Mouse (Mus musculus): ENCODE data around the gene Nup188. TPM values are rescaled to one million over a fixed set of nuclear protein-coding genes. Genes with fewer than 3 reads are reported as not detected.

Gene Nup188
- total RNA-seq, 1 experiment from 2014 or later = 16.5 TPM

DNA sequence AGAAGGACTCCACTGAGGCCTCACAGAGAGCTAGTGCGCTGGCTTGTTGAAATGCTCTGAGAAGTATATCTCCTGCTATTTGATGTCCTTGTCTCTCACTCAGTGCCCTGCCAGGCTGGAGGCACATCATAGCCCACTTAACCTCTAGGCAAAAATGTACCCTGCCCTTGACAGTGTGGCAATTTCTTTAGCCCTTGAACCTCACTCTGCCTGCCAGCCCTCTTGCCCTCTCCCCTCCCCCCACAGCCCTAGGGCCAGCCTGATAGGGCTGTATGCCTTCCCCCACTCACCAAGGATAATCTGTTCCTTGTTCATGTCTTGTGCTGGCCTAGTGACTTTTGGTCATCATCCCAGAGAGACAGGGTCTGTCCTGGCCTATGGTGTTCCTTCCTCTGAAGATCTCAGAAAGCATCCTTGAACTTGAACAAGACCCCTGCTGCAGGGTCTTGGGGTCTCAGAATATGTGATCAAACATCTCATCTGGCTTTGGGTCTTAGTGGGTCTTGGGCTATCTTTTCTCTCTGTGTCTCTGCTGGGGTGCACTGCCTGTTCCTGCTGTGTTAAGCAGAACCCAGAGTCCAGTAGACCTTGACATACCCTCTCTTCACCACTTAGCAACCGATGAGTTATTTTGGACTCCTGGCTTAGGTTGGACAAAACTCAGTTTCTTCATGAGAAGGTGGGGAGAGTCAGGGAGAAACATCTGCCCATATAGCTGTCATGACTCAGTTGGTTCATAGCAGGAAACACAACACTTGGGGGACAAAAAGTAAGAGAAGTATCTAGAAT, 79.3 kb downstream of the Nup188 start:
- no peak for ATAC-seq (replicated peaks; ENCODE audit: insufficient number of reproducible peaks, low FRiP score, low TSS enrichment, poor library complexity, severe bottlenecking)

GRCm38 (mm10) chr2:30366203-30366602, 80.0 kb downstream of the Nup188 start:
- no peak for ATAC-seq (replicated peaks; ENCODE audit: insufficient number of reproducible peaks, low FRiP score, low TSS enrichment, poor library complexity, severe bottlenecking)

DNA sequence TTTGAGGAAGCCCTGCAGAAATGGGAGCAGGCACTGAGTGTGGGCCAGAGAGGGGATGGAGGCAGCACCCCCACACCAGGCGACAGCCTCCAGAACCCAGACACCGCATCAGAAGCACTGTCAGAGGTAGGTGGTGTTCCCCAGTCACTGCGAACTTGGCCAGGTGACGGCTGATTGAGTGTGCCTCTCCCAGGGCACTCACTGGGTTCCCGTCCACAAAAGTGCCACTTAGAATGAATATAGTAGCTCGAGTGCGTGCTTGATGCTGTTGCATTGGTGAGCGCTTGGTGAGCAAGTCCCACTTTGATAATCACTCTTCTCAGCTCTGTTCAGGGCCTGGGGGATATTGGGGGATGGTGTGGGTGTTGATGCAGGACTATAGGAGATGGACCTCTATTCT, 85.3 kb downstream of the Nup188 start:
- no peak for ATAC-seq (replicated peaks; ENCODE audit: insufficient number of reproducible peaks, low FRiP score, low TSS enrichment, poor library complexity, severe bottlenecking)

DNA sequence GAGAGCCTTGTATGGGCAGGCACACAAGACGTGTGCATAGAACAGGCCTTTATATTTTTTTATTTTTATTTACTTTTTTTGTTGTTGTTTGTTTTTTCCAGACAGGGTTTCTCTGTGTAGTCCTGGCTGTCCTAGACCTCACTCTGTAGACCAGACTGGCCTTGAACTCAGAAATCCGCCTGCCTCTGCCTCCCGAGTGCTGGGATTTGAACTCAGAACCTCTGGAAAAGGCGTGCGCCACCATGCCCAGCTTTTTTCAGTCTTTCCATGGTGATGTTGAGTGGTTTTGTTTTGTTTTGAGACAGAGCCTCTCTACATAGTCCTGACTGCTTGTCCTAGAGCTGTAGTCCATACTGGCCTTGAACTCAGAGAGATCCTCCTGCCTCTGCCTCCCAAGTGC, 86.5 kb downstream of the Nup188 start:
- ATAC-seq (replicated peaks; ENCODE audit: insufficient number of reproducible peaks, low FRiP score, low TSS enrichment, poor library complexity, severe bottlenecking) = no peak

- no peak for ATAC-seq (replicated peaks; ENCODE audit: insufficient number of reproducible peaks, low FRiP score, low TSS enrichment, poor library complexity, severe bottlenecking)
Measured at GRCm38 (mm10) chr2:30375893-30376292, 89.7 kb downstream of the Nup188 start.

DNA sequence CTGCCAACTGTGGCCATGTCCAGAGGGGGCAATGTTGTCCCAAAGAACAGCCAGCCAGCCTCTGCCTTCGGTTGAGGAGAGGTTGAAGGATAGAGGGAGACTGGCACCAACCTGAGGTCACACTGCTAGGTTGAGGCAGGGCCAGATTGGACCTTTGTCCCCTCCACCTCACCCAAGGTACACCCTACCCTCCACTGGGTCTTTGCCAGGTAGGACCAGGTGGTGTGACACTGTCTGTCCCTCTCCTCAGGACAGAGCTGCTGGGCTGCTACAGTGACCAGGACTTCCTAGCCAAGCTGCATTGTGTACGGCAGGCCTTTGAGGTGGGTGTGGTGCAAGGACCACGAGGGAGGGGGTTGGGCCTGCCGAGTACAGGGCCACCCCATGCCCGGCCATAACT, 91.5 kb downstream of the Nup188 start:
- no peak for ATAC-seq (replicated peaks; ENCODE audit: insufficient number of reproducible peaks, low FRiP score, low TSS enrichment, poor library complexity, severe bottlenecking)

DNA sequence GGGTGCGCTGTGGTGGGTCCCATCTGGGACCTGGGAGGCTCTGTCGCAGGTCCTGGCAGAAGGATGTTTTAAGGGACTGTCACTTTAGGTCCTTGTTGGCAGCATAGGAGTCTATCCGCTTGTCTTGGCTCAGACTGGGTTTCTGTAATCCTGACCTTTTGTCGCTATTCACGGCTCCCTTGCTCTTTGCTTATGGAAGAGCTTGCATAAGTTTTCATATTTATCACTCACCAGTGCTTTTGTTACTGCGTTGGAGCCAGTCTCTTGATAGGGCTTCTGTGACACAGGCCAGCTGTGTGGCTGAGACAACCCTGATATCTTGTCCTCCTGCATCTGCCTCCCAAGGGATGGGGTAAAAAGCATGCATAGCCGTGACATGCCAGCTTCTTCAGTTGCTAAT, 93.1 kb downstream of the Nup188 start:
- no peak for ATAC-seq (replicated peaks; ENCODE audit: insufficient number of reproducible peaks, low FRiP score, low TSS enrichment, poor library complexity, severe bottlenecking)

DNA sequence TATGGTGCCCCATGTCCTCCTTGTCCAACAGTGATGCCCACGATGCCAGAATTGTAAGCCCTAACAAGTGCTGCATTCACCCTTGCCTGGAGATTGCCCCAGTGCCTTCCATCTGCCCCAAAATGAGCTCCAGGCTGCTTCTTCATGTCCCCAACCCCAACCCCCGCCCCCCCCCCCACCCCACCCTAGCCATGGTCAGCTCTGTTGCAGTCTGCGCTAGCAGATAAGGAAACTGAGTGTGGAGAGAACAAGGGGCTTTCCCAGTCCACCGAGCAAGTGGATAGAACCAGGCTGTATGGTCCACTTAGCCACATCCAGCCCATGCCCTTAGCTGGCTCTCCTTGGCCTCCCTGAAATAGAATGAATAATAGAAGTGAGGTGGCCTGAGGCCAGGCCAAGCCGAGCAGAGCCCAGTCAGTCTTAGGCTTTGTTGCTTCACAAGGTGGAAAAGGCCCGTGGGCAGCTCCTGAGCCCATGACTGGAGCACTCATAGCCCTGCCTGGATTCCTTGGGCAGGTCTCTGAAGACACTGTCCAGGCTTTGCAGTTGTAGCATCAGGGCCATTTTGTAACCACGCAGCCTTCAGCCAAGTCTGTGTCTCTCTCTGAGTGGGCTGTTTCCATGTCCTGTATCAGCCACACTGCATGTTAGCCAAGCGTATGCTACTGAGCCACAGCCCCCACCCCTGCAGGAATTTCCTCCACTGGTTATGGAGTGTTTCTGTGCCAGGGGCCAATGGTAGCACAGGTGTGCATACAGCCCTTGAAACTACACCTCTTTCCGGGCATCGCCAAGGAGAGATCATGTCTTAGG, 94.6 kb downstream of the Nup188 start:
- ATAC-seq (replicated peaks; ENCODE audit: insufficient number of reproducible peaks, low FRiP score, low TSS enrichment, poor library complexity, severe bottlenecking) = no peak

GRCm38 (mm10) chr2:30381377-30381725, 95.2 kb downstream of the Nup188 start:
- ATAC-seq (replicated peaks; ENCODE audit: insufficient number of reproducible peaks, low FRiP score, low TSS enrichment, poor library complexity, severe bottlenecking) = no peak

- ATAC-seq (replicated peaks; ENCODE audit: insufficient number of reproducible peaks, low FRiP score, low TSS enrichment, poor library complexity, severe bottlenecking) = no peak
Measured at GRCm38 (mm10) chr2:30384814-30385213, 98.6 kb downstream of the Nup188 start.

- no peak for ATAC-seq (replicated peaks; ENCODE audit: insufficient number of reproducible peaks, low FRiP score, low TSS enrichment, poor library complexity, severe bottlenecking)
Measured at GRCm38 (mm10) chr2:30385591-30385990, 99.4 kb downstream of the Nup188 start.

GRCm38 (mm10) chr2:30386913-30387312, 100.7 kb downstream of the Nup188 start:
- ATAC-seq (replicated peaks; ENCODE audit: insufficient number of reproducible peaks, low FRiP score, low TSS enrichment, poor library complexity, severe bottlenecking) = no peak

- ATAC-seq (replicated peaks; ENCODE audit: insufficient number of reproducible peaks, low FRiP score, low TSS enrichment, poor library complexity, severe bottlenecking) = no peak
Measured at GRCm38 (mm10) chr2:30389000-30389399, 102.8 kb downstream of the Nup188 start.

DNA sequence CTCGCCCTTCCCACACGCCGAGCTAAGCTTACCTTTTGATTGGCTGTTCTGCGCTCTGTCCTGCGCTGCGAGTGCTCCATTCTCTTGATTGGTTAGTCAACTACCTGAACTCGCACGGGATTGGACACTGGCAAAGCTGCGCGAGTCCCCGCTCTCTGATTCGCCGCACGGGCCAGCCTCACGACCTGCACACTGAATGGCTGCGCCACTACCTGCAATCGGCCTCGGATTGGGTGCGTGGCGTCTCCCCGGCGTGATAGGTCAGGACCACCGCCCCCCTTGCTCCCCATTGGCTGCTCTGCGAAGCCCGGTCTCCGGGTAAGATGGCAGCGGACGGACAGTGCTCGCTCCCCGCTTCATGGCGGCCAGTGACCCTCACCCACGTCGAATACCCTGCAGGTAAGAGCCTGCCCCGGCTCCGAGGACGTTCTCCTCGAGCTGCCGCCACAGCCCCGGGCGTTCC, 105.9 kb downstream of the Nup188 start, which contains the start of gene Dolpp1:
Dolpp1 (plus strand) TSS at position 141 of the 463 bp plus-strand sequence.
- ATAC-seq (replicated peaks; ENCODE audit: insufficient number of reproducible peaks, low FRiP score, low TSS enrichment, poor library complexity, severe bottlenecking) = peak; percentile 97

DNA sequence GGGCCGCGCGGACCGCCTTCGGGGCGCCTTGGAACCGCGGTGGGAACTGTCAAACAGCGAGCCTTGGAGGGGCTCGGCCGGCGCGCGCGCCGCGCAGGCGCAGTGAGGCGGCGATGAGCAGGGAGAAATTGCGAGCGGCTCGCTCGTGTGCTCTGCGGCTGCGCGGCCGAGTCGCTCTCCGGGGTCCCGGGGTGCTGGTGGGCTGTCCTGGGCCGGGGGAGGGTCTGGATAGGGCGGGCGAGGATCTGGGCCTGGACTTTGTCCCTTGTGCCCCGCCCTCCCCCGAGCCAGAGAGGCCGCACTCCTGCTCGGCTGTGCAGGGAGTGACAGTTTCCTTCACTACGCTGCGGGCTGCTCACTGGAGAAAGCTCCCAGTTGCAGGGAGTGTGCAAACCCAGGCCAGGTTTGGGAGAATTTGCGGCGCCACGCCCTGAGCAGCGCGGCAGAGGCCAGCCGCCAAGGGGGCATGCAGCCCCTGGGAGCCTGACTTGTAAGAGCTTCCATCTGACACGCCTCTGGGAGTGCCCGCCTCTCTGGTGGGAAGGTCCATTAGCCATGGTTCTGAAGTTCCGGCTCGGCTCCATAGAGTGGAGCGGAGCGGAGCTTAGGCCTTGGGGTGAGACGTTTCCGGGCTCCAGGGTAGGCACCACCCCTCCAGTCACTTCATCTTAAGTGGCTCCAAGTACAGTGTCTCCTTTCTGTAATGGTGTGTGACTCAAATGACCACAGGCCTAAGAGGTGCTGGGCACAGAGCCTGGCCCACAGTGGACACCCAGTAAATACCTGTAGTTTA, 106.6 kb downstream of the Nup188 start:
- ATAC-seq (replicated peaks; ENCODE audit: insufficient number of reproducible peaks, low FRiP score, low TSS enrichment, poor library complexity, severe bottlenecking) = no peak

- no peak for ATAC-seq (replicated peaks; ENCODE audit: insufficient number of reproducible peaks, low FRiP score, low TSS enrichment, poor library complexity, severe bottlenecking)
Measured at GRCm38 (mm10) chr2:30393370-30393656, 107.1 kb downstream of the Nup188 start.
